ENCODE assay signal across 28 mouse cellular contexts in the genomic region with DNA sequence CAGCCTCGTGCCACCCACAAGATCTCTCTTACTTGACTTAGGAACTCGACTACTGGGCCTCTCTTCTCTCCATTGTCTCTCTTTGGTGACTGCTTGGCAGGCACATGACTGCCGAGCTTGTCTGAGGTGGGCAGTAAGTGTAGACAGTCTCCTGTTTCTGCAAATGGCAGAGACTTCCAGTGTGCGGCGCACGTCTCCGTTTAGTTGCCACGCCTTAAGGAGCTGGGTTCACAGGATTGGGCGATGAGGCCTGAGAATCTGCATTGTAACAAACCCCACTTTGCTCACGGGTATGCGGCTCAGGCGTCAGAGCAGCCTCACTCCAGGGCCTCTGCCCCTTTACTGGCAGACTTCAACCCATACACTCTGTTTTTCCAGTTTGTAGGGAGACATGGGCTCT. TPM values are rescaled to one million over a fixed set of nuclear protein-coding genes. Genes with fewer than 3 reads are reported as not detected.
"Had no signal": no experiment of that assay in that cellular context is flagged by ENCODE, and none has a peak within 500 bp of the region (broad histone marks: within the 10 kb centered on the region; RNA-seq: fewer than 3 reads in every experiment).

No protein-coding gene starts in this region.

- H3K9me3 ChIP-seq: heart, embryonic 13.5 days; heart, embryonic 15.5 days; hindbrain, embryonic 13.5 days; hindbrain, embryonic 15.5 days; kidney, embryonic 15.5 days; limb, embryonic 13.5 days; limb, embryonic 15.5 days; liver, embryonic 12.5 days had no signal

- DNase-seq: gastrocnemius, adult 2 months; gastrocnemius, postnatal 10 days; gastrocnemius, postnatal 25 days; heart, adult 2 months; heart, postnatal 14 days; heart, postnatal 36 days; kidney, adult 11 months; kidney, adult 2 months; kidney, adult 9 months; kidney, postnatal 14 days; kidney, postnatal 36 days; layer of hippocampus, postnatal 36 days had no signal

- H3K36me3 ChIP-seq: heart, embryonic 13.5 days; heart, embryonic 15.5 days; hindbrain, embryonic 15.5 days; liver, embryonic 12.5 days had no signal

- H3K4me2 ChIP-seq: heart, embryonic 11.5 days; heart, embryonic 13.5 days; heart, embryonic 15.5 days; hindbrain, embryonic 13.5 days; hindbrain, embryonic 15.5 days; kidney, embryonic 15.5 days; limb, embryonic 13.5 days; limb, embryonic 15.5 days; liver, embryonic 12.5 days had no signal

- H3K27me3 ChIP-seq: hindbrain, embryonic 13.5 days; hindbrain, embryonic 15.5 days; kidney, embryonic 15.5 days; limb, embryonic 13.5 days; limb, embryonic 15.5 days had no signal

- H3K9ac ChIP-seq: heart, embryonic 13.5 days; heart, embryonic 15.5 days; hindbrain, embryonic 13.5 days; hindbrain, embryonic 15.5 days; kidney, embryonic 15.5 days; limb, embryonic 13.5 days; limb, embryonic 15.5 days; liver, embryonic 12.5 days; liver, embryonic 14.5 days had no signal

- H3K4me3 ChIP-seq: gastrocnemius, adult 2 months; heart, adult 2 months; heart, embryonic 13.5 days; heart, embryonic 15.5 days; hindbrain, embryonic 13.5 days; hindbrain, embryonic 15.5 days; kidney, embryonic 15.5 days; layer of hippocampus, adult 2 months; limb, embryonic 13.5 days; limb, embryonic 15.5 days; liver, embryonic 12.5 days had no signal

- ATAC-seq: intestine, embryonic 16.5 days; liver, embryonic 12.5 days had no signal

- H3K27ac ChIP-seq: gastrocnemius, adult 2 months; heart, adult 2 months; heart, embryonic 13.5 days; heart, embryonic 15.5 days; hindbrain, embryonic 13.5 days; hindbrain, embryonic 15.5 days; hindbrain, postnatal 0 days; kidney, embryonic 15.5 days; kidney, postnatal 0 days; layer of hippocampus, adult 2 months; limb, embryonic 13.5 days; limb, embryonic 15.5 days; liver, embryonic 12.5 days; liver, embryonic 14.5 days had no signal

RNA-seq across cellular contexts. Expression of a gene that starts 8.5 kb away (rescaled TPM):
- total RNA-seq: granulocyte monocyte progenitor cell, adult 5-6 weeks; liver, adult 2 months had no signal
